Mouse (Mus musculus): ENCODE data around the gene Tada3. TPM values are rescaled to one million over a fixed set of nuclear protein-coding genes. Genes with fewer than 3 reads are reported as not detected.
"Not testable (repeated sequence)": the region's sequence is repeated elsewhere in the genome, so short reads cannot be mapped to it uniquely, and the experiment has no call there.

Gene Tada3
- total RNA-seq, 2 experiments from 2014 or later: 13.8 to 21.0 TPM

GRCm38 (mm10) chr6:113346897-113347296 is 30.8 kb downstream of the Tada3 start:
- no peak for ATAC-seq (replicated peaks; ENCODE audit: poor library complexity, severe bottlenecking)

GRCm38 (mm10) chr6:113344321-113344720 is 33.4 kb downstream of the Tada3 start:
- no peak for ATAC-seq (replicated peaks; ENCODE audit: poor library complexity, severe bottlenecking)

- ATAC-seq (replicated peaks; ENCODE audit: poor library complexity, severe bottlenecking): peak; percentile 79
Measured at GRCm38 (mm10) chr6:113343177-113344092, 34.2 kb downstream of the Tada3 start, which contains the start of gene Camk1. Gene Camk1, minus strand, starts transcription at chr6:113343984.

- ATAC-seq (replicated peaks; ENCODE audit: poor library complexity, severe bottlenecking): no peak
Measured at GRCm38 (mm10) chr6:113342297-113342696, 35.4 kb downstream of the Tada3 start.

- peak; percentile 77 for ATAC-seq (replicated peaks; ENCODE audit: poor library complexity, severe bottlenecking)
Measured at GRCm38 (mm10) chr6:113341574-113341973, 36.1 kb downstream of the Tada3 start.

GRCm38 (mm10) chr6:113336852-113337620 is 40.6 kb downstream of the Tada3 start:
- no peak for ATAC-seq (replicated peaks; ENCODE audit: poor library complexity, severe bottlenecking)

GRCm38 (mm10) chr6:113334216-113334615 is 43.5 kb downstream of the Tada3 start:
- no peak for ATAC-seq (replicated peaks; ENCODE audit: poor library complexity, severe bottlenecking)

- 0 out of 2 replicates have a peak, but pooled peaks have one; percentile 4 for ATAC-seq (replicated peaks; ENCODE audit: poor library complexity, severe bottlenecking)
Measured at GRCm38 (mm10) chr6:113333137-113333950, 44.3 kb downstream of the Tada3 start.

GRCm38 (mm10) chr6:113332734-113333133 is 44.9 kb downstream of the Tada3 start:
- not testable (repeated sequence) for ATAC-seq (replicated peaks; ENCODE audit: poor library complexity, severe bottlenecking)

- no peak for ATAC-seq (replicated peaks; ENCODE audit: poor library complexity, severe bottlenecking)
Measured at GRCm38 (mm10) chr6:113331721-113332120, 46.0 kb downstream of the Tada3 start.

- ATAC-seq (replicated peaks; ENCODE audit: poor library complexity, severe bottlenecking): peak; percentile 59
Measured at GRCm38 (mm10) chr6:113330547-113330946, 47.1 kb downstream of the Tada3 start.

GRCm38 (mm10) chr6:113329396-113329795 is 48.3 kb downstream of the Tada3 start:
- no peak for ATAC-seq (replicated peaks; ENCODE audit: poor library complexity, severe bottlenecking)

- peak; percentile 89 for ATAC-seq (replicated peaks; ENCODE audit: poor library complexity, severe bottlenecking)
Measured at GRCm38 (mm10) chr6:113326533-113327315, 51.0 kb downstream of the Tada3 start, which contains the start of gene Ogg1. Gene Ogg1, plus strand, starts transcription at chr6:113326972.

Other genes with a start within 250 kb of the Tada3 start
- not detected in 2 replicates for gene Lhfpl4, start 182.5 kb downstream of the Tada3 start, total RNA-seq (2014; fragmentation: Nextera tagmentation)
- not detected in 2 replicates for gene Lhfpl4, start 182.5 kb downstream of the Tada3 start, total RNA-seq (2017)
- gene Mtmr14, start 140.0 kb downstream of the Tada3 start, total RNA-seq (2014; fragmentation: Nextera tagmentation): 32.4 and 37.6 TPM in 2 replicates
- 31.0 and 40.9 TPM in 2 replicates for gene Mtmr14, start 140.0 kb downstream of the Tada3 start, total RNA-seq (2017)
- gene Cpne9, start 95.6 kb downstream of the Tada3 start, total RNA-seq (2014; fragmentation: Nextera tagmentation): 0.19 TPM in 1 of 2 replicates, not detected in the other
- 0.39 TPM in 1 of 2 replicates, not detected in the other for gene Cpne9, start 95.6 kb downstream of the Tada3 start, total RNA-seq (2017)
- gene Brpf1, start 70.7 kb downstream of the Tada3 start, total RNA-seq (2014; fragmentation: Nextera tagmentation): 48.4 and 53.2 TPM in 2 replicates
- 40.0 and 43.8 TPM in 2 replicates for gene Brpf1, start 70.7 kb downstream of the Tada3 start, total RNA-seq (2017)
- gene Ogg1, start 50.9 kb downstream of the Tada3 start, total RNA-seq (2014; fragmentation: Nextera tagmentation): 13.8 and 17.8 TPM in 2 replicates
- gene Ogg1, start 50.9 kb downstream of the Tada3 start, total RNA-seq (2017): 6.4 and 7.9 TPM in 2 replicates
- gene Camk1, start 33.9 kb downstream of the Tada3 start, total RNA-seq (2014; fragmentation: Nextera tagmentation): 18.7 and 23.0 TPM in 2 replicates
- gene Camk1, start 33.9 kb downstream of the Tada3 start, total RNA-seq (2017): 17.2 and 18.3 TPM in 2 replicates
- gene Arpc4, start 232 bp upstream of the Tada3 start, total RNA-seq (2014; fragmentation: Nextera tagmentation): 223 and 277 TPM in 2 replicates
- 211 and 270 TPM in 2 replicates for gene Arpc4, start 232 bp upstream of the Tada3 start, total RNA-seq (2017)
- gene Ttll3, start 11.4 kb upstream of the Tada3 start, total RNA-seq (2014; fragmentation: Nextera tagmentation): 1.5 and 3.1 TPM in 2 replicates
- 0.26 and 1.8 TPM in 2 replicates for gene Ttll3, start 11.4 kb upstream of the Tada3 start, total RNA-seq (2017)
- gene Rpusd3, start 41.5 kb upstream of the Tada3 start, total RNA-seq (2014; fragmentation: Nextera tagmentation): 10.8 and 15.3 TPM in 2 replicates
- 11.2 and 18.9 TPM in 2 replicates for gene Rpusd3, start 41.5 kb upstream of the Tada3 start, total RNA-seq (2017)
- gene Cidec, start 57.9 kb upstream of the Tada3 start, total RNA-seq (2014; fragmentation: Nextera tagmentation): not detected in 2 replicates
- not detected in 2 replicates for gene Cidec, start 57.9 kb upstream of the Tada3 start, total RNA-seq (2017)
- gene Jagn1, start 64.7 kb upstream of the Tada3 start, total RNA-seq (2014; fragmentation: Nextera tagmentation): 53.5 and 73.6 TPM in 2 replicates
- 23.2 and 28.3 TPM in 2 replicates for gene Jagn1, start 64.7 kb upstream of the Tada3 start, total RNA-seq (2017)
- gene Il17re, start 80.6 kb upstream of the Tada3 start, total RNA-seq (2014; fragmentation: Nextera tagmentation): not detected in 2 replicates
- gene Il17re, start 80.6 kb upstream of the Tada3 start, total RNA-seq (2017): 0.31 and 0.43 TPM in 2 replicates
- gene Il17rc, start 93.5 kb upstream of the Tada3 start, total RNA-seq (2014; fragmentation: Nextera tagmentation): not detected in 2 replicates
- not detected in 2 replicates for gene Il17rc, start 93.5 kb upstream of the Tada3 start, total RNA-seq (2017)
- gene Creld1, start 105.4 kb upstream of the Tada3 start, total RNA-seq (2014; fragmentation: Nextera tagmentation): 15.3 and 17.8 TPM in 2 replicates
- 6.7 and 9.4 TPM in 2 replicates for gene Creld1, start 105.4 kb upstream of the Tada3 start, total RNA-seq (2017)
- gene Prrt3, start 124.0 kb upstream of the Tada3 start, total RNA-seq (2014; fragmentation: Nextera tagmentation): not detected in 2 replicates
- gene Prrt3, start 124.0 kb upstream of the Tada3 start, total RNA-seq (2017): not detected in 2 replicates
- 47.4 and 48.0 TPM in 2 replicates for gene Emc3, start 153.8 kb upstream of the Tada3 start, total RNA-seq (2014; fragmentation: Nextera tagmentation)
- 38.7 and 41.8 TPM in 2 replicates for gene Emc3, start 153.8 kb upstream of the Tada3 start, total RNA-seq (2017)
- 23.8 and 27.4 TPM in 2 replicates for gene Fancd2, start 153.8 kb upstream of the Tada3 start, total RNA-seq (2014; fragmentation: Nextera tagmentation)
- 28.2 and 33.2 TPM in 2 replicates for gene Fancd2, start 153.8 kb upstream of the Tada3 start, total RNA-seq (2017)
- not detected in 2 replicates for gene Fancd2os, start 222.8 kb upstream of the Tada3 start, total RNA-seq (2014; fragmentation: Nextera tagmentation)
- not detected in 2 replicates for gene Fancd2os, start 222.8 kb upstream of the Tada3 start, total RNA-seq (2017)
- 223 and 247 TPM in 2 replicates for gene Brk1, start 226.9 kb upstream of the Tada3 start, total RNA-seq (2014; fragmentation: Nextera tagmentation)
- 96.6 and 108 TPM in 2 replicates for gene Brk1, start 226.9 kb upstream of the Tada3 start, total RNA-seq (2017)
- 15.7 and 24.6 TPM in 2 replicates for gene Vhl, start 246.1 kb upstream of the Tada3 start, total RNA-seq (2014; fragmentation: Nextera tagmentation)
- 11.0 and 11.3 TPM in 2 replicates for gene Vhl, start 246.1 kb upstream of the Tada3 start, total RNA-seq (2017)

Data from granulocyte monocyte progenitor cell, adult 5-6 weeks (primary cell).